Mouse (Mus musculus) Patski (cell line): ENCODE results near the gene Carns1. TPM values are rescaled to one million over a fixed set of nuclear protein-coding genes. Genes with fewer than 3 reads are reported as not detected.

ENCODE experiments used
- ATAC-seq: fragments of 100-300 bp; one replicate; pipeline ENCODE4 v1.8.0; 2021
- CTCF ChIA-PET: fragments of 350-600 bp; sonication (Branson Sonifier 250); formaldehyde crosslinking; loops from one replicate; lab custom pipeline; 2022; ENCODE audit warnings: inconsistent platforms; lab: Charles Lee
- POLR2A ChIA-PET: fragments of 350-600 bp; sonication (Branson Sonifier 250); formaldehyde crosslinking; loops from one replicate; lab custom pipeline; 2022; ENCODE audit warnings: antibody characterized with exemption, inconsistent platforms; lab: Charles Lee
- DNase-seq: peaks from one replicate; pipeline ENCODE4 v3.0.0-alpha.2; 2011; ENCODE audit warnings: low read depth, low spot score
- H3K27me3 ChIP-seq: fragments of 371-371 bp; one replicate; pipeline ENCODE4 v1.5.1; 2021
- CTCF ChIP-seq: fragments of 100-300 bp; IDR thresholded peaks from one replicate; pipeline ENCODE4 v1.5.1; 2021
- in situ Hi-C: fragments of 300-500 bp; cut with MboI; formaldehyde crosslinking; loops from 3 replicates; pipeline ENCODE4 v1.11.1; 2018; ENCODE audit warnings: low pct_unique_long_range_greater_than_20kb, mixed read lengths
- polyA plus RNA-seq: library from polyadenylated mRNA; unstranded; gene quantifications from one replicate; pipeline ENCODE4 v1.2.3, GENCODE M21; 2021

Gene Carns1
- polyA plus RNA-seq, 1 experiment from 2014 or later, result 13.7 TPM

- ATAC-seq, result no peak
- H3K27me3 ChIP-seq, result no peaks in the 10 kb centered on the region
- in situ Hi-C loops, result no loop called here
- ChIA-PET CTCF (interaction anchor here (1.0 kb wide), 1 partner anchor 34 kb away, joined by 3 read pairs; no protein-coding TSS in a partner anchor), POLR2A (interaction anchor here (1.0 kb wide), 1 partner anchor 24 kb away, joined by 4 read pairs; no protein-coding TSS in a partner anchor)
- no peak for DNase-seq
- TF ChIP-seq CTCF, result no peak
These were observed 18.9 kb upstream of the Carns1 start for GRCm38 (mm10) chr19:4194021-4194724.

GRCm38 (mm10) chr19:4193129-4193528 is 17.9 kb upstream of the Carns1 start:
- ChIA-PET POLR2A (interaction anchor here (1.0 to 2.1 kb wide), 4 partner anchors 8 to 63 kb away, joined by 4 to 16 read pairs (median 6); partner anchors contain the start of genes AC109138.7, Clcf1 and Rad9a), CTCF (interaction anchor here (1.0 to 2.8 kb wide), 4 partner anchors 19 to 35 kb away, joined by 3 to 6 read pairs (median 4); no protein-coding TSS in a partner anchor)
- no peak for DNase-seq
- TF ChIP-seq CTCF, result no peak
- in situ Hi-C loops, result no loop called here
- ATAC-seq, result no peak
- H3K27me3 ChIP-seq, result no peaks in the 10 kb centered on the region

GRCm38 (mm10) chr19:4192251-4192985 is 17.1 kb upstream of the Carns1 start:
- TF ChIP-seq CTCF, result no peak
- DNase-seq, result no peak
- POLR2A ChIA-PET, result interaction anchor here (0.7 to 2.1 kb wide), 9 partner anchors 9 to 350 kb away, joined by 3 to 22 read pairs (median 5); partner anchors contain the start of genes AC109138.7, Clcf1 and Rad9a
- no peak for ATAC-seq
- CTCF ChIA-PET, result interaction anchor here (0.7 to 2.8 kb wide), 8 partner anchors 8 to 36 kb away, joined by 3 to 6 read pairs (median 3); no protein-coding TSS in a partner anchor
- in situ Hi-C loops, result no loop called here
- H3K27me3 ChIP-seq, result no peaks in the 10 kb centered on the region

GRCm38 (mm10) chr19:4191528-4192250 is 16.4 kb upstream of the Carns1 start, which contains the start of gene Ppp1ca:
Gene Ppp1ca, plus strand, starts transcription at chr19:4192065.
- no peak for TF ChIP-seq CTCF
- ATAC-seq, result peak; percentile 91
- no peaks in the 10 kb centered on the region for H3K27me3 ChIP-seq
- peak; percentile 66 for DNase-seq
- ChIA-PET POLR2A (interaction anchor here (0.8 to 2.1 kb wide), 8 partner anchors 10 to 62 kb away, joined by 3 to 22 read pairs (median 6); partner anchors contain the start of genes AC109138.7, Clcf1 and Rad9a), CTCF (interaction anchor here (0.5 to 2.8 kb wide), 9 partner anchors 9 to 36 kb away, joined by 3 to 6 read pairs (median 3); no protein-coding TSS in a partner anchor)
- in situ Hi-C loops, result no loop called here

GRCm38 (mm10) chr19:4190831-4191334 is 15.6 kb upstream of the Carns1 start, which contains the start of gene Tbc1d10c:
Gene Tbc1d10c, minus strand, starts transcription at chr19:4191284.
- in situ Hi-C loops, result no loop called here
- H3K27me3 ChIP-seq, result no peaks in the 10 kb centered on the region
- no peak for ATAC-seq
- POLR2A ChIA-PET, result interaction anchor here (0.6 to 2.0 kb wide), 2 partner anchors 21 to 157 kb away, joined by 4 to 22 read pairs; no protein-coding TSS in a partner anchor
- DNase-seq, result no peak
- CTCF ChIA-PET, result interaction anchor here (2.8 kb wide), 1 partner anchor 18 kb away, joined by 6 read pairs; no protein-coding TSS in a partner anchor
- no peak for TF ChIP-seq CTCF

- H3K27me3 ChIP-seq, result no peaks in the 10 kb centered on the region
- ChIA-PET POLR2A (interaction anchor here (1.3 kb wide), 1 partner anchor 10 kb away, joined by 3 read pairs; no protein-coding TSS in a partner anchor), CTCF (interaction anchor here (0.9 kb wide), 1 partner anchor 10 kb away, joined by 3 read pairs; no protein-coding TSS in a partner anchor)
- ATAC-seq, result no peak
- DNase-seq, result no peak
- in situ Hi-C loops, result no loop called here
- no peak for TF ChIP-seq CTCF
These were observed 13.9 kb upstream of the Carns1 start for GRCm38 (mm10) chr19:4189051-4189620.

GRCm38 (mm10) chr19:4187303-4187702 is 12.0 kb upstream of the Carns1 start:
- no peak for DNase-seq
- ATAC-seq, result no peak
- TF ChIP-seq CTCF, result no peak
- POLR2A ChIA-PET, result no interaction called here
- CTCF ChIA-PET, result interaction anchor here (1.2 to 1.7 kb wide), 2 partner anchors 9 to 17 kb away, joined by 4 read pairs; no protein-coding TSS in a partner anchor
- H3K27me3 ChIP-seq, result no peaks in the 10 kb centered on the region
- in situ Hi-C loops, result no loop called here

- ChIA-PET POLR2A (interaction anchor here (0.6 to 1.0 kb wide), 2 partner anchors 22 to 135 kb away, joined by 3 read pairs; partner anchors contain the start of gene Rps6kb2), CTCF (interaction anchor here (1.1 kb wide), 1 partner anchor 10 kb away, joined by 3 read pairs; the partner anchor contains the start of gene Carns1)
- ATAC-seq, result no peak
- in situ Hi-C loops, result no loop called here
- no peak for TF ChIP-seq CTCF
- DNase-seq, result no peak
- H3K27me3 ChIP-seq, result no peaks in the 10 kb centered on the region
These were observed 10.0 kb upstream of the Carns1 start for GRCm38 (mm10) chr19:4184976-4185975.
